ENCODE assay signal across 12 mouse cellular contexts in the genomic region with DNA sequence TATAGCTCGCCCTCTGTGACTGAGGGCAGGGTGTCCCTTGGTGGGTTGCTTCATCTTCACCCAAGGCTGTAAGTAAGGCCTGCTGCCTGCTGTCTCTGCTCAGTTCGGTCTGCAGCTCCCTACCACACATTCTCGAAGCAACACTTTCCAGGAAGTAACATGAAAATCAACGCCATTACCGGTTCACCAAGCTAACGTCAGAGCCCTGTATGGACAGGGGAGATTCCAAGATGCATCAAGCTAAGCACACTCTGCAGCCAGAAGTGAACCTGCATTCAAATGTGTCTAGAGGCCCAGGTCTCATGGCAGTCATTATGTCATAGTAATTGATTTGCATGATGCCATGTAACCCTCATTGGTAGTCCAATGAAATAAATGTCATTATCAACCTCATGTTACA. TPM values are rescaled to one million over a fixed set of nuclear protein-coding genes. Genes with fewer than 3 reads are reported as not detected.
"Had no signal": no experiment of that assay in that cellular context is flagged by ENCODE, and none has a peak within 500 bp of the region (broad histone marks: within the 10 kb centered on the region; RNA-seq: fewer than 3 reads in every experiment).

No protein-coding gene starts in this region.

- DNase-seq: kidney, adult 18-20 months; kidney, postnatal 10 days; layer of hippocampus, postnatal 36 days; lung, adult 18-20 months; retina, postnatal 1 day; thymus, adult 18-20 months; thymus, postnatal 25 days had no signal

- H3K36me3 ChIP-seq: limb, embryonic 12.5 days; midbrain, embryonic 12.5 days; neural tube, embryonic 15.5 days had no signal

- H3K27me3 ChIP-seq: limb, embryonic 12.5 days; midbrain, embryonic 12.5 days; neural tube, embryonic 15.5 days had no signal

- ATAC-seq: midbrain, embryonic 16.5 days had no signal

- H3K4me3 ChIP-seq: limb, embryonic 12.5 days; midbrain, embryonic 12.5 days; neural tube, embryonic 15.5 days had no signal

- H3K27ac ChIP-seq: limb, embryonic 12.5 days; liver, embryonic 14.5 days; midbrain, embryonic 12.5 days; neural tube, embryonic 15.5 days had no signal

- H3K9me3 ChIP-seq: limb, embryonic 12.5 days; midbrain, embryonic 12.5 days; neural tube, embryonic 15.5 days had no signal

- H3K4me1 ChIP-seq: midbrain, embryonic 12.5 days; neural tube, embryonic 15.5 days had no signal

RNA-seq across cellular contexts. Expression of gene Fam167b, which starts 8.3 kb away (rescaled TPM):
- polyA plus RNA-seq: neural tube, embryonic 15.5 days had no signal
